Mouse (Mus musculus): ENCODE results near the gene Tmem135.

Tmem135 gene

GRCm38 (mm10) chr7:89183928-89184327, 220.1 kb downstream of the Tmem135 start:
- DNase-seq (ENCODE audit: low spot score in 2 of 2), result no peak

- no peak for DNase-seq (ENCODE audit: low spot score in 2 of 2)
Measured at GRCm38 (mm10) chr7:89182943-89183342, 221.1 kb downstream of the Tmem135 start.

GRCm38 (mm10) chr7:89181285-89181684, 222.7 kb downstream of the Tmem135 start:
- DNase-seq (ENCODE audit: low spot score in 2 of 2), result peak; percentile 28 to 31

GRCm38 (mm10) chr7:89178601-89179000, 225.4 kb downstream of the Tmem135 start:
- no peak for DNase-seq (ENCODE audit: low spot score in 2 of 2)

- no peak for DNase-seq (ENCODE audit: low spot score in 2 of 2)
Measured at GRCm38 (mm10) chr7:89177926-89178325, 226.1 kb downstream of the Tmem135 start.

GRCm38 (mm10) chr7:89174430-89174829, 229.6 kb downstream of the Tmem135 start:
- no peak for DNase-seq (ENCODE audit: low spot score in 2 of 2)

- no peak for DNase-seq (ENCODE audit: low spot score in 2 of 2)
Measured at GRCm38 (mm10) chr7:89173018-89173417, 231.0 kb downstream of the Tmem135 start.

- no peak for DNase-seq (ENCODE audit: low spot score in 2 of 2)
Measured at GRCm38 (mm10) chr7:89171790-89172467, 232.1 kb downstream of the Tmem135 start.

- peak; percentile 38 to 60 for DNase-seq (ENCODE audit: low spot score in 2 of 2)
Measured at GRCm38 (mm10) chr7:89168606-89169005, 235.4 kb downstream of the Tmem135 start.

- no peak for DNase-seq (ENCODE audit: low spot score in 2 of 2)
Measured at GRCm38 (mm10) chr7:89165528-89165927, 238.5 kb downstream of the Tmem135 start.

GRCm38 (mm10) chr7:89161610-89162378, 242.2 kb downstream of the Tmem135 start:
- DNase-seq (ENCODE audit: low spot score in 2 of 2), result no peak

- DNase-seq (ENCODE audit: low spot score in 2 of 2), result no peak
Measured at GRCm38 (mm10) chr7:89157356-89157755, 246.7 kb downstream of the Tmem135 start.

- no peak for DNase-seq (ENCODE audit: low spot score in 2 of 2)
Measured at GRCm38 (mm10) chr7:89156629-89157028, 247.4 kb downstream of the Tmem135 start.

GRCm38 (mm10) chr7:89155741-89156140, 248.3 kb downstream of the Tmem135 start:
- no peak for DNase-seq (ENCODE audit: low spot score in 2 of 2)

- DNase-seq (ENCODE audit: low spot score in 2 of 2), result no peak
Measured at GRCm38 (mm10) chr7:89155223-89155622, 248.8 kb downstream of the Tmem135 start.

- no peak for DNase-seq (ENCODE audit: low spot score in 2 of 2)
Measured at GRCm38 (mm10) chr7:89151345-89151744, 252.7 kb downstream of the Tmem135 start.

GRCm38 (mm10) chr7:89140640-89141300, 263.3 kb downstream of the Tmem135 start:
- no peak for DNase-seq (ENCODE audit: low spot score in 2 of 2)

GRCm38 (mm10) chr7:89134884-89135511, 269.0 kb downstream of the Tmem135 start:
- no peak for DNase-seq (ENCODE audit: low spot score in 2 of 2)

- DNase-seq (ENCODE audit: low spot score in 2 of 2), result peak; percentile 26 to 43
Measured at GRCm38 (mm10) chr7:89126063-89126882, 277.7 kb downstream of the Tmem135 start.

GRCm38 (mm10) chr7:89116261-89116664, 287.8 kb downstream of the Tmem135 start:
- no peak for DNase-seq (ENCODE audit: low spot score in 2 of 2)

- DNase-seq (ENCODE audit: low spot score in 2 of 2), result no peak
Measured at GRCm38 (mm10) chr7:89115633-89116032, 288.4 kb downstream of the Tmem135 start.
